Mouse (Mus musculus) heart, adult 11 months (tissue): ENCODE results near the gene Polg2.
A peak's percentile ranks its signal among the peaks of the same experiment; 100 is the strongest.

Experiments used
- DNase-seq: peaks from one replicate; pipeline ENCODE4 v3.0.0; 2022

The Polg2 gene

GRCm38 (mm10) chr11:106724176-106724915 lies 55.0 kb downstream of the Polg2 start:
- DNase-seq = peak; percentile 52

GRCm38 (mm10) chr11:106723611-106724125 lies 55.7 kb downstream of the Polg2 start:
- peak; percentile 92 for DNase-seq

DNA sequence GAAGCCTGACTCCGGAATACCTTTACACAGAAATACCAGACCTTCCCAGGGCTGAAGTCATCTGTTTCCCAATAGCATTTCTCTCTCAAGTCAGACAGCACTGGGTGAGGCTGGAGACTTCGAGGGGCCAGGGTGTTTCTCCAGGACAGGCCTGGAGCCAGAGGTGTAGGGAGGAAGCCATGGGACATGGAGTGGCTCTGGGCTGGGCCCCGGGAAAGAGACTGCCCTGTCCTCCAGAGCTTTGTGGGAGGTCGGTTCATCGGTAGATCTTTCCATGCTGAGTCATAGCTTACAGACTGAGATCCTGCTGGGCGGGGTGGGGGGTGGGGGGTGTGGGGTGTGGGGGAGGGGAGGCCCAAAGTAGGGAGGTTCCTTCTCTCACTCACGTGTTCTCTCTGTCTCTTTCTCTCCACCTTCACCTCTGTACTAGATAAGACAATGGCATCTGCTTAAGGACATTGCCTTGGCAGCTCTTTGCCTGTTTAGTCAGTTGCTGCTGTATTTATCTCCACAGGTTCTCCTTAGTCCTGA lies 56.4 kb downstream of the Polg2 start:
- peak; percentile 98 for DNase-seq

DNA sequence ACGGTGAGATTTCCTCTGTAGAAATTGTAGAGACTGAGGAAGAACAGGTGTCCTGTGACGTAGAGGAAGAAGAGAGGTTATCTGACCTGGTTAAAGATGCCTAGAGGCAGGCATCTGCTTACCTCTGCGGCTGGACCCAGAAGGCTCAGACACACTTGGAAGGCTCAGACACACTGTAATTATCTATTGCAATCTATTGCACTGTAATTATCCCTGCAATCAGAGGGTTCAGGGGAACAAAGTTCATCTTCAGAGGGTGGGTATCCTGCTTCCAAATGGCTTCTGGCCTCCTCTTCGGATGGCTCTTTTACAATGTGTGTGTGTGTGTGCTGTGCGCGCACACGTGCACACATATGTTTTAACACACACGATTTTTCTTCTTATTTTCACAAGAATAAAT lies 59.0 kb downstream of the Polg2 start:
- DNase-seq = no peak
